Mouse (Mus musculus): ENCODE measurements around the gene Gjc3.
A peak's percentile ranks its signal among the peaks of the same experiment; 100 is the strongest.
"Not testable (repeated sequence)": the region's sequence is repeated elsewhere in the genome, so short reads cannot be mapped to it uniquely, and the experiment has no call there.

Gjc3 gene

DNA sequence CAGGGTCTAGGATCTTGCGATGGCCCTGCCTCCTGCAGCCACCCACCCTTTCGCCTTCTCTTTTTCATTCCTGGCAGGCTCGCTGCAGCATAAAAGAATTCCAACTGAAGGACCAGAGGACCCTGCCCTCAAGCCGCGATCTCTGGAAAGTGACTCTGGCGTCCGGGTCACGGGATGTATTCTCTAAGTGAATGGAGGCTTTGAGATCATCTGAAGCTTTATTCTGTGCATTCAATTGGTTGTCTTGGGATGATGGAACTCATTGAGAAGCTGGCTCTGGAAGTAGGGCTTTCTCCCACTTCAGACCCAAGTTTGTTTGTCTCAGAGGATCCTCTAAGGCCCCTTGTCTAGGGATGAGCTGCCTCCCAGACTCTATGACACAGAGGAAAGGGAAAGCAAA is at the start of gene Gjc3:
Gjc3 (minus strand) TSS at position 154 of the 400 bp plus-strand sequence.
- peak; percentile 15 for DNase-seq

DNA sequence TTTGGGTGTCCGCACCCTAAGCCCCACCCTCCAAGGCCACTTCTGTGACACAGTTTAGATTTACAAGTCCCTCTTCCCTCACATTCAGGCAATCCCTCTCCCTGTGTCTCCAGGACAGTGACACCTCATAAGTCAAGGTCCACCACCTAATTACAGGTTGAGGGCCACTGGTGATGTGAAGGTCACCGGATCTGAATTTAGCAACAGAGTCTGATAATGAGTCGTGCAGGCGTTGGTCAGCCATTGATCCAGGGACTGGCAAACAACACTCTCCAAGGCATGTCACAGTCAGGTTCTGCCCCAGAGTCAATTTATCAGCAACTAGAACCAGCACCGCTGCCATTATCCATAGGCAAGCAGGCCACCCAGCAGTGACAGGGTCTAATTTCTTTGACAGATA is 49.5 kb upstream of the Gjc3 start:
- no peak for DNase-seq

DNA sequence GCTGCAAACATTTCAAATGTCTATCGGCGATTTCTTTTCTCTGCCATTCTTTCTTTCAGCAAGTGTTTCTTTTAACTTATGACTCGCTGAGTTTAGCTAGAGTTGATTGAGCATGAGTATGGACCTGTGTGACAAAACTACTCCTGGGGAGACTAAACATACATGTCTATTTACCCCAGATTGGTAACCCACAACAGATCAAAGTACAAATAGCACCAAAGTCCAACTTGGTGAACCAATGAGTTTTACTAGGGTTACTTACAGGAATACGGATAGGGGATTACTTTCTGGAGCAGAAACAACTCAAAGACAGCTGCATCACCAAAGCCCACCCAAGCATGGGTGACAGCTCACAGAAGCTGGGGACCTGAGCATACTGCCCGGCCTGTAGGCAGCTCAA is 46.5 kb upstream of the Gjc3 start:
- no peak for DNase-seq

DNA sequence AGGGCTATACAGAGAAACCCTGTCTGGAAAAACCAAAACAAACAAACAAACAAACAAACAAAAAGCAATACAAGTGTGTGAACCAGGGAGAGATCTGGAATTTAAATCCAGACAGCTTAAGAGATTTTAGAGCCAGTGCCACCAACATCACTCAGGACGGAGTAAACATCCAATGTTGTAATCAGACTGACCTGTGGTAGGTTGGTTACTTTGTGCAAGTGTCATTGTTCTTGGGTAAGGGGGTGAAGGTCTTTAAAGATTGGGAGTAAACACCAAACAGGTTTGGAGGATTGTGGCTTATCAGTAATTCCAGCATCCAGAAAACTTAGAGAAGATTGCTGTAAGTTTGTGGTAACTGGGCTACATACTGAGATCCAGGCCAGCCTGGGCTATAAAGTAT is 23.5 kb upstream of the Gjc3 start:
- DNase-seq = no peak

DNA sequence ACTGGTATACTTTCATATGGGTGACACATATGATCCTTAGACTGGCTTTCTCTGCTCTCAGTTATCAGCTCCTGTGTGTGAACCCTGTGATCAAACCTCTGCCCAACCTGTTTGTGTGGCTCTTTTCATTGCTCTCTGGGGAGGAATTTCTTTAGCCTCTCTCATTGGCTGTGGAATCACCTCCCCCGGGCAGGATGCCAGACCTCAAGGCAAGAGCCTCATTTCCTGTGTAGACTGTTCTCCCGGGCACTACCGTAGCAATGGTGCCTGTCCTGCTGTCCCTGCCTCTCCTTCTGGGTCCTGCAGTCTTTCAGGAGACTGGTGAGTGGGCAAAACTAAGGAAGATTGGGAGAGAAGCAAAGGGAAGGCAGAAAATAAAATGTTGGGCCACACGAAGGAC is 18.4 kb upstream of the Gjc3 start, which contains the start of gene Azgp1:
Azgp1 (plus strand) TSS at position 221 of the 400 bp plus-strand sequence.
- no peak for DNase-seq

DNA sequence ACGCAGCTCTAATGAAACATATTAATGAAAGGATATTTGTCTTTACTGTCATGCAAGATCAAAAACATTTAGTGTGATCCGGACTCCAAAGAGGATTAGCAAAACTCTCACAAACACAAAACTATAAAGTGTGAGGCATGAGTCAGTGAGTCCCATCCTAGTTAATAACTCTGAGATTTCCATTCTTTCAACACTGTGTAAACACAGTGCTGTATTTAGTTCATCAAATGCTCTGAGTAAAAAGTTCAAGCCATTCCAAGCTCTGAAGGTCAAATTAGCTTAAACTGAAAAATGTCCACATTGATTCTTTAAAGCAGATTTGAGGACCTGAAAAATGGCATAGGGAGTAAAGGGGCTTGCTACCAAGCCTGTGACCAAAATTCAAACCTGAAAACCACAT is 16.2 kb upstream of the Gjc3 start:
- DNase-seq = no peak

DNA sequence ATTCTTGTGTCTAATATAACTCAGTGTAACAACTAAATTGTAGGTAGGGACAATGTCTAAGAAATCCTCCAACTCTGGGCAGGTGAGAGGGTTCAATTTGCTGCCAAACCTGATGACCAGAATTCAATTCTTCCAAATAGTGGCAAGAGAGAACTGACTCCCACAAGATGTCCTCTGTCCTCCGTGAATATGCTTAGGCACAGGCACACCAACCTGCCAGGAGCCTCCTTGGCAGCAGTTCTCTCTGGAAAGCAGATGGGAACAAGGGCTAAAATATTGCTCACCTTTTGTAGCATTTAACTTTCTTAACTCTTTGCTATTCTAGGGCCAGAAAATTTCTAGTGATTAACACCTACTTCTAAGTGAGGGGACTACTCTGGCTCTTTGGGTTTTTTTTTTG is 14.4 kb upstream of the Gjc3 start:
- DNase-seq = no peak

DNA sequence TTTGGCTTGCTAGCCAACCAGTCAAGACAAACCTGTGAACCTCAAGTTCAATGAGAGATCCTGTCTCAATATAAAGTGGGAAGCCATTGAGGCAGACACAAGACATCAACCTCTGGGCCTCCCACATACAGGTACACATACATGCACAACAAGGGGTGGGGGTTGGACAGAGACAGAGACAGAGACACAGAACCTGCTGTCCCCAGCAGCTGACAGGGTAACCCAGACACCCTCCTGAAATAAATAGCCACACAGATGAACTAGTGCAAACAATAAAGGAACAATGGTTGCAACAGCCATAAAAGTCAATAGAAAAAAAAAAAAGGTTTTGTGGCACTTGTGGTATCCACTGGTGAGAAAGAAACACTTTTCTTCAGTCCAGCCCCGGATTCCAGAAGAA is 12.5 kb upstream of the Gjc3 start:
- DNase-seq = no peak

DNA sequence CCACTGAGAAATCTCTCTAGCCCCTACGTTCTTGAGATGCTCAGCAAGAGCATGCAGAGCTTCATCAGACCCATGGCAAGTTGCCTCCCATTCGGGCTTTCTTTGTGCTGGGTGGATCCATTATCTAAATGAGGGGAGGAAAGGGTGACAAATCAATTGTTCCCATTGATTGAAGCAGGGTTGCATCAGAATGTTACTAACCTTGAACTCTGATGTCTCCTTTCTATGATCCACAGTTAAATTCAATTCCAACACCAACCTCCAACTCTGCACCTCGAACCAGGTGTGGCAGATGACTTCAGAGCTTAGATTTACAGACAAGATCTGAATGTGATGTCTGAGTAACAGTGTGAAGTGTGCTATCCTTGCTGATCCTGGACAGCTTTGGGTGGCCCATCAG is 11.8 kb upstream of the Gjc3 start:
- no peak for DNase-seq

DNA sequence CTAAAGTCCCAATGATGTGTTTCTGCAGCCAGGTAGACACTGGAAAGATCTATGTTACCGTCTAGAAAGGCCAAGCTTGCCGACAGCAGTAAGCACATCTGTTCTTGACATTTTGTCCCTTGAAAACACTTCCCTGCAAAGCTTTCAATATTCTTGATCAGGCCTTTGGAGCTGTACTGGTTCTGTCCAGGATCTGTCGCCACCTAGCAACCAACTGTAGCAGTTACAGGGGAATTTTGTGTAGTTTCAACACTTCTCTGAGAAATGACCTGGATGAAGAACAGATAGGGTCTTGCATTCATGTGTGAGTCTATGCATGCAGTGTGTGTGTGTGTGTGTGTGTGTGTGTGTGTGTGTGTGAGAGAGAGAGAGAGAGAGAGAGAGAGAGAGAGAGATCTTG is 10.8 kb upstream of the Gjc3 start:
- DNase-seq = peak; percentile 4

DNA sequence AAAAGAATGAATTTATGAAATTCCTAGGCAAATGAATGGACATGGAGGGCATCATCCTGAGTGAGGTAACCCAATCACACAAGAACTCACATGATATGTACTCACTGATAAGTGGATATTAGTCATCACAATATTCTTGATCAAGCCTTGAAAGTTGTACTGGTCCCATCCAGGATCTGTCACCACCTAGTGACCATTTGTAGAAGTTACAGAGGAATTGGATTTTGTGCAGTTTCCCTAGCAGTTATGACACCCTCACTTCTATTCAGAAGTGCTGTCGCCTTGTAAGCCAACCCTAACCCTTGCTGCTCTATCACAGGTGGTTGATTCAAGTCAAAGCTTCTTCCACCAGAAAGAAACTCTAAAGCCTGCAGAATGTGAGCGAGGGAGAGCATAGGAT is 10.3 kb upstream of the Gjc3 start:
- DNase-seq = no peak

DNA sequence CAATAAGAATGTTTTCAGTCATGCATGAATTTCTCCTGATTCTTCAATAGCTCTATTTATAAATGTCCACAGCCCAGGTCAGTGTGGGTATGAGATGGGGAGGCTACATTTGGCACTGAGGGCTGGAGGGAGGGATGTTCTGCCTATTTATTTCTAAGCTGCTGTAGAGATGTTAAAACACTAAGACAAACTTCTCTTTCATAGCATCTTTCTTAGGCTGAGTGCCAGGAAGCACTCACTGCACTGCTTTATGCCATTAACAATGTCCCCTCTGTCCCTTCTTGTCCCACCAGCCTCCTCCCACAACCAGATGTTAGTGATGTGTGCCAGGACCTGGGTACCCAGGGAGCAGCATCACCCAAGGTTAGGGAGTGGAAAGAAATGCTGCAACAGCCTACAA is 3.6 kb upstream of the Gjc3 start:
- DNase-seq = peak; percentile 31

DNA sequence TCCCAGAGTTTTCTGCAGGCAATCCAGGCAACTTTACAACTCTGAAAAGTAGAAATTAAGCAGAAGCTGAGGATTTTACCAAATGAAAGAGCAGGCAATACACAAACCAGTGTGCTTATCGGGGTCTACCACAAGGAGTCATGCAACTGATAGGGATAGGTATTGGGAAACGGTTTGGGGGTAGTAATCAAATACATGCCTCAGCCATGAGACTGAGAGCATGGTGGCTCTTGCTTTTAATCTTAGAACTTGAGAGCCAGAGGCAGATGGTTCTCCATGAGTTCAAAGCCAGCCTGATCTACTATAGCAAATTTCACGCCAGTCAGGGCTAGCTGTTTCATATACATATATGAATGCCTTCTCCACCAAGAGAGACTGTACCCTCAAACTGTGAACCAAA is 6.5 kb downstream of the Gjc3 start:
- no peak for DNase-seq

DNA sequence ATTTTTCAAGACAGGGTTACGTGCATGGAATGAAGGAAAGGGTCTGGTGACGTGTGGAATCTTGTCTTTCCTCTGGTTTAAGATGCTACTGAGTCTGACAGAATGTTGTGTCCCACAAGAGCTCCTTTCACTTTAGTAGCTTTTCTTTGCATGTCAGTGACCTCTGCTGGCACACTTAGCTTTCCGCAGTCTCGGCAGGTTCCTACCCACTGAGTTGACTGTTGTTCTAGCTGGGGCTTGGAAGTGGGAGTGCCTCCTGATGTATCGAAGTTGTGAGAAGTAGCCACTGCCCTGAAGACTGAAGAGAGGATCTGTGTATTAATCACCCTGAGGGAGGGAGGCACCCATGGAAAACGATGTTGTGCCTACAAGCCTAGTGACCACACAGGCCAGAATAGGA is 11.7 kb downstream of the Gjc3 start:
- peak; percentile 12 for DNase-seq

DNA sequence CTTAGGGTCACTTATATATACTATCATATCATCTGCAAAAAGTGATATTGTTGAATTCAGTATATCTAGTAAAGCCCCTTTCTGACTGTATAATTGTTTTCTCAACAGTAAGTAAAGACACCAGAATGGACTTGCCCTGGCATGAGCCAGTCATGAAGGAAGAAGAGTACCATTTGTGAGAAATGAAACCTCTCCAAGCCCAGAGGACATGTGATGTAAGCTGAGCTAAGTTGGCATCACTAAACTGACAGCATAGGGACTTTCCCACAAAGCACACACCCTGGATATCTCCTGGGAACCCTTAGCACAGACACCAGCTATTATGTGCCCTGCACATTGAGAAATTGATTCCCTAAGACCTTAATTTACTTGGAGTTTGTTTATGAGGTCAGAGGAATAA is 15.6 kb downstream of the Gjc3 start:
- DNase-seq = no peak

DNA sequence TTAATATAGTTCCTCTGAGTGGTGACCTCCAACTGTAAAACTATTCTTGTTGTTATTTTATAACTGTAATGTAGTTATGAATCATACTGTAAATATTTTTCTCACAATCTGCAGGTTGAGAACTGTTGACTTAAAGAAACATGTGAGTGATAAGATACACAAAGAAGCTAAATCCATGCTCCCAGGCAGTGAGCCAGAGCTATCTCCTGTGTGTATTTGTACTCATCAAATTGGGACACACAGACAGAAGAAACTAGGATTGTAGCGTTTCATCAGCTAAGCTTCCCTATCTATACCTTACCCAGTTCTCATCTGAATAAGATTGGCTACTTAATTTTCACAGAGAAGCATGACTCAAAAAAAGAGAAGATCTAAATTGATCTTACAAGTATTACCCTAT is 19.8 kb downstream of the Gjc3 start:
- DNase-seq = no peak

DNA sequence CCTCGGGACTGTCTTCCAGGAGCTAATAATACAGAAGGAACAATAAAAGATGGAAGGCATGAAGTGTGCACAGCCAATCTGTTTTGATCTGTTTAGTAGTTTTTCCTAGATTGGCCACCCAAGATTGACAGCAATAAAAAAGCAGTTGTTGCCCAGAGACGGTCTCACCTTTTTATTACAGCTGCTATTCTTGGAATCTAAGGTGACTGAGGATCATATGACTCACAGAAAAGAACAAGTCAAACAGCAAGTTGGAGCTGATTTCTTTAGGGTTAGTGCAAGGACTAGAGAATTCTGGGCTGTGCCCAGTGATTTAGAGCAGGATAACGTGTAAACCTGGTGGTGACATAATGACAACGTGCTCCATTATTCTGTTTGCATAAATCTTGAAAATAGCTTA is 21.9 kb downstream of the Gjc3 start:
- DNase-seq = no peak

DNA sequence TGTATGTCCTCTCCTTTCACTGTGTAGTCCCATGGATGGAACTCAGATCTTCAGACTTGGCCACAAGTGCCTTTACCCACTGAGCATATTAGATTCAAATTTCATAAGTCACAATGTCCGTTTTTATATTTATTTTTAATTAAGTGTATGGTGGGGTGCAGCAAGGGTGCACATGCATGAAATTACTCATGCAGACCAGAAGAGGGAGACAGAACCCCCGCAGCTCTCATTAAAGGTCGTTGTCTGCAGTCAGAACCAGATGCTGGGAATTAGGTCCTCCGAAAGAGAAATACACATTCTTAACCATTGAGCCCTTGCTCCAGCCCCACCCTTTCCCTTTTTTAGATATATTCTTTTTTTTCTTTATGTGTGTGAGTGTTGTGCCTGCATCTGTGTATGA is 25.7 kb downstream of the Gjc3 start:
- no peak for DNase-seq

DNA sequence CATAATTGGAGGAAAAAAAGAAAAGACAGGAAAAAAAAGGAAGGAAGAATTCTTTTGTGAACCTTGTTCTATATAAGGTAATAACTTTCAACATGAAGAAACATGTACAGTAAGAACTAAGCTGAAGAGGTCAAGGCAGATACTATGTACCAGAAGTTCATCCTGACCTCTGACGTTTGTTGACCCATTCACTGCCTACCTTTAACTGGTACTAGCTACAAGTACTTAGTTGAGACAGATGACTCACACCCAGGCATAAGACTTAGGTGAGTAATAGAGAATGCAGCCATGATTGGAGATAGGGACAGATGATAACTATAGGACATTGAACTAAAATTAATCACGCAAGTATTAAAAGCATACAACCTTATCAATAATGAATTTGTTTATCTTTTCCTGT is 26.4 kb downstream of the Gjc3 start:
- DNase-seq = no peak

DNA sequence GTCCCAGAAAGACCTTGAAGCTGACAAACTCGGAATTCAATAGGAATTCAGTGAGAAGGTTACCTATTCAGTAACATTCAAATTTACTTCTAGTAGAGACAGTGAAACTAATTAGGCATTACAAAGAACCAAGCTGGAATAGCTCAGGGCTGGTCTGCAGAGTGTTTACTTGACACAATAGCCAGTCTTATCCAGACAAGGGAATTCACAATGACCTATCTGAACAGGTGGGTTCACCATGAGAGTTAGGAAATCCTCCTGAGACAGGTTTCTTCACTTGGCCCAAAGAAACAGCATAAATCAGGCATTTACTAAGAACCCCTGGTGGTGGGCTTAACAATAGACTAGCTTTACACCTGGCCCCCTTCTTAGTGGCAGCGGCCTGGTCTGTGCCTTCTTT is 29.0 kb downstream of the Gjc3 start:
- not testable (repeated sequence) for DNase-seq

DNA sequence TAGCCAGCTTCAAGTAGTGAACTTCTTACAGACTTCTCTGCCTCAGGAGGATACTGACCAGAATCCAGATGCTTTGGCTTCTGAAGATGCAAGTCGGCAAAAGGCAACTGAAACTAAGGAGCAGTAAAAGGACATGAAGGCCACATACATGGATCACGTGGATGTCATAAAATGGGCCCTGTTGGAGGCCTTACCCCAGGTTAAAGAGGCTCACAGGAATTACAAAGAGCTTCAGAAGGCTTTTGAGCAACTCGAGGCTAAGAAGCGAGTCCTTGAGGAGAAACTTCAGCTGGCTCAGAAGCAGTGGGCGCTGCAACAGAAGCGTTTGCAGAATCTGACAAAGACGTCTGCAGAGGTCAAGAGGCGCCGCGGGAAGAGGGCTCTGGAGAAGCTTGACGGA is 34.5 kb downstream of the Gjc3 start:
- DNase-seq = no peak

DNA sequence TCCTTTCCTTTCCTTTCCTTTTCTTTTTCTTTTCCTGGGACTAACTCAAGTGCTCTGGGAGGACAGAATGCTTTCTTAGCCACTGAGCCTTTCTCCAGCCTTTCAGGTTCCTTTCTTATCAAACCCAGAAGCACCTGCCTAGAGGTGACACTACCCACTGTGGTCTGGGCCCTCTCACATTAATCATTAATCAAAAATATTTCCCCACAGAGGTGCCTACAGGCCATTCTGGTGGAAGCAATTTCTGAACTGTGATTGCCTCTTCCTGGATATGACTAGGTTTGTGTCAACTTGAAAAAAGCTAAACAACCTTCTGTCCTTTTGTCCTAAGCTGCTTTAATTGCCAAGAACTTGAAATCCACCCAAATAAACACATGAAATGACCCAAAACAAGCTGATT is 40.7 kb downstream of the Gjc3 start:
- no peak for DNase-seq

DNA sequence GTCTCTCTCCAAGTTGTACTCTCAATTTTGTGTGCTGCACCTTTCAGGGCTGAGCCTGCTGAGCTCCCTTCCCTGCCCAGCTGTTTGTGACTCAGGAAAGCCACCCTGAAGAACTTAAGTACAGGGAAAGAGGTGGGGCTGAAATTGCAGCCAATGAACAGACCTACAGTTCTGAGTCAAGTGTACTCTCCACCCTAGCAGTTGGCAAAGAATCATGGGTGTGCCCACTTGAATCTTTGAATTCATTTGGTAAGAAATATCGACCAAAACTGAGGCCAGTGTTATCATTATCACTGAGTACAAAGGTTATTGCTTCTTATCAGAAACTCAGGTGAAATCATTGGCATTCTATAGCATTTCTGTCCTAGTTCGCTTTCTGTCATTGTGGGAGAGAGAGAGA is 41.4 kb downstream of the Gjc3 start, which contains the start of gene Cyp3a13:
Cyp3a13 (minus strand) TSS at position 88 of the 400 bp plus-strand sequence.
- no peak for DNase-seq

DNA sequence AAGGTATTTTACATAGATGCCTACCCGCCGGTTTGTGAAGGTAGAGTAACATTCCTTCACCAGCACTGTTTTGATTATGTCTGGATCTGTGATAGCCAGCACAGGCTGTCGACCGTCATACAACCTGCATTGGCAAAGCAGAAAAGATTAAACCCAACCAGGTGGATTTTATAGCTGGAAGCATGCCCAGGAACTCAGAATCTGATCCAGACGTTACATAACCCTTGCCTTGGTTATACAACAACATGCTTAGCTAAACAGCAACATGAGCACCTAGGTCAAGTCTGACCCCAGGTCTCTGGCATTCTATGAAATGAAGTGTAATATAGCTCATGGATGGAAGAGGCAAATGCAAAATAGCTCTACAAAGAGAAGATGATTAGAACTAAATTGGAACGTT is 47.3 kb downstream of the Gjc3 start:
- DNase-seq = peak; percentile 88

DNA sequence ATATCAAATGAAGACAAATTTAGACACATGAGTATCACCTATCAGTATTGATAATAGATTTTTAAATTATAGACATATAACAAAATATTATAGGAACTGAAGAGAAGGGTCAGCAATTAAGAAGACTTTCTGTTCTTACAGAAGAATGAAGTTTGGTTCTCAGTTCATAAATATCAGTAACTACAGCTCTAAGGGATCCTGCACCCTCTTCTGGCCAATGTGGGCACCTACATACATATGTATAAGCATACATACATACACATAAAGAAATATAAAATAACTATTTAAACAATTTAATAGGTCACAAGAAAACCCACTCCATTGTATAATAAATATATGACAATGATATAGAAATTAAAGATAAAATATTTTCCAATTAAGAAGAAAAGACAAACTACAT is 48.4 kb downstream of the Gjc3 start:
- no peak for DNase-seq
